Mouse (Mus musculus) olfactory bulb, adult 2 months (tissue): ENCODE measurements around the gene Gm28048.

Experiments
- CTCF ChIP-seq: fragments of 200-500 bp; IDR thresholded peaks from 2 replicates; pipeline ENCODE4 v1.5.1; 2012; ENCODE audit warnings: low read depth, mild to moderate bottlenecking, low read length, moderate library complexity; ENCODE audit not compliant: insufficient read depth
- POLR2A ChIP-seq: fragments of 200-500 bp; IDR thresholded peaks from 2 replicates; pipeline ENCODE4 v1.6.1; 2012; ENCODE audit warnings: mild to moderate bottlenecking, low read depth, low read length, moderate library complexity; ENCODE audit not compliant: insufficient read depth

GRCm38 (mm10) chr11:22794734-22795133 lies 187.2 kb downstream of the Gm28048 start:
- TF ChIP-seq POLR2A (no peak), CTCF (no peak)
